Mouse (Mus musculus): ENCODE measurements around the gene Gipr.
"Not testable (repeated sequence)": the region's sequence is repeated elsewhere in the genome, so short reads cannot be mapped to it uniquely, and the experiment has no call there.

The Gipr gene

GRCm38 (mm10) chr7:19178443-19179092 lies 12.6 kb upstream of the Gipr start:
- peak; percentile 72 for DNase-seq (ENCODE audit: low read depth)

- no peak for DNase-seq (ENCODE audit: low read depth)
Observed at GRCm38 (mm10) chr7:19178035-19178434, 12.1 kb upstream of the Gipr start.

- no peak for DNase-seq (ENCODE audit: low read depth)
Observed at GRCm38 (mm10) chr7:19177216-19177615, 11.3 kb upstream of the Gipr start.

- no peak for DNase-seq (ENCODE audit: low read depth)
Observed at GRCm38 (mm10) chr7:19176516-19176947, 10.6 kb upstream of the Gipr start.

DNA sequence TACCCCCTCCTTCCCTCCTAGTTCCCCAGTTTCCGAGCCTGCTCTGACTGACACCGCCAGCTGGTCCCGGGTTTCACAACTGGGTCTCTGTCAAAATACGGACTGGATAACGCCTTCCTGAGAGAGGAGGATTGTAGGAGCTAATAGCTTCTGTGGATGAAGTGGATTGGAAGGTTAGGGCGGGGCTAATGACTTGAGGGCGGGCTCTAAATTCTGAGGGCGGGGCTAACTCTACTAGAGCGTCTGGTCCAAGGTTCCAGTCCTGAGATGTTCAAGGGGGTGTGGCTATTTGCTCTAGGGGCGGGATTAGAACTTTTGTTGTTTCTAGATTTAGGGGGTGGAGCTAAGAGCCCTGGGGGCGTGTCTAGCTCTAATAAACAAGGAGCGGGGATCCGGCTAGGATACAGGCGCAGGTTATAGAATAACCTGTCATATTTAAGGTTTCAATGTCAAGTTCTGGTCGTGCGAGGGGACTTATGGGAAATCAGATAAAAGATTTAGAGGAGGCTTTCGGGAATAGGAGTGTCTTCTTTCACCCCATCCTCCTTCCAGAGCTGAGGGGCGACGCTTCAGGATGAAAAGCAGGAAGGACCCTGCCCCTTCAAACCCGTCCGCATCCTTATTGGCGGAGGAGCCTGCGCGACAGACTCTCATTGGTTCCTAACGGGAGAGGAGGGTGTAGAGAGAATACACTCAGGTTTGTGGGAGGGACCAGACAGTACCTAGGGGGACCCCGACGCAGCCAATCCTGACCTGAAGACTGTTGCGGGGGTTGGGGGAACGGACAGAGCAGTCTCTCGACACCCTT lies 10.0 kb upstream of the Gipr start, which contains the start of gene Eml2:
Eml2 (plus strand) TSS at position 714 of the 808 bp plus-strand sequence.
- DNase-seq (ENCODE audit: low read depth) = peak; percentile 59

- peak; percentile 82 for DNase-seq (ENCODE audit: low read depth)
Observed at GRCm38 (mm10) chr7:19172874-19173273, 6.9 kb upstream of the Gipr start.

DNA sequence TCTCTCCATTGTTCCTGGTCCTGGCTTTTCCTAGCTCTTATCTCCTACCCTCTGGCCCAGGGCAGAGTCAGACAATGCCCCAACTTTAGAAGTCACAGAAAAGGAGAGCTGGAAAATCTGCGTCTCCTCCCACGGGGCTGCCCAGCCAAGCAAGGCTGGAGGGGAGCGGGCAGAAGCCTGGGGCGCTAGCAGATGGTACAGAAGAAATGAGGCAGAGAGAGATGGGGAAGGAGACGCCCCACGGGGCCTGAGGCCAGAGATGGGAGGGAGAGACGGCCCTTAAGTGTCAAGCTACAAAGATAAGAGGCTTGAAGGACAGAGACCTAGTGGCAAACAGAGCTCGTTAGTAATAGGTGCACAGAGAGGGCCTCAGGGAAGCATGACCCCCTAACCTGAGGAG lies 5.9 kb upstream of the Gipr start:
- no peak for DNase-seq (ENCODE audit: low read depth)

DNA sequence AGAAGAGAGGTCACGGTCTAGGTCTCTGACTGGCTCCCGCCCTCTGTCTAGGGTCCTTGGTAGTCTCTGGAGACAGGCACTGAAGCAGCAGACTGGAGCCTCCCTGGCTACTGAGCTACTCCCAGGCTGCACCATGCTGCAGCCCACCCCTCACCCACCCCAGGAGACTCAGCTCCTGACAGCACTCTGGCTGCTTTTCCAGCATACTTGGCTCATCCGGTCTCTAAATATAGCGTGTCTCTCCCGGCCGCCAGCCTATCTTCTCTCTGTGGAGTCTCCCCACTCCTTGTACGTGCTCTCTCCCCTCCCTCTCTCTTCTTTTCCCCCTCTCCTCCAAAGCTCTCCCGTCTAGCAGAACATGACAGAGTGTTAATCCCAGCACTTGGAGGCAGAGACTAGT lies 4.2 kb upstream of the Gipr start:
- no peak for DNase-seq (ENCODE audit: low read depth)

- peak; percentile 66 for DNase-seq (ENCODE audit: low read depth)
Observed at GRCm38 (mm10) chr7:19169506-19169905, 3.6 kb upstream of the Gipr start.

DNA sequence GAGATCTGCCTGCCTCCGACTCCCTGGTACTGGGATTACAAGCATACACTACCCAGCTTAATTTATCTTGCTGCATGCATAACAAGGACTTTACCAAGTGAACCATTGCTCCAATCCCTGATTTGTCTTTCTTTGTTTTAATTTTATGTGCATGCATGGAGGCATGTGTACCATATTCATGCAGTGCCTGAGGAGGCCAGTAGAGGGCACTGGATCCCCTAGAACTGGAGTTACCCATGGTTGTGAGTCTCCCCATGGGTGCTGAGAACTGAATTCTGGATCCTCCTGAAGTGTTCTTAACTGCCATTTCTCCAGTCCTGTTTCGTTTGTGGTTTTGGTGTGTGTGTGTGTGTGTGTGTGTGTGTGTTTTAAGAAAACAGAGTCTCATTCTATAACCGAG lies 1.1 kb upstream of the Gipr start:
- DNase-seq (ENCODE audit: low read depth) = no peak

DNA sequence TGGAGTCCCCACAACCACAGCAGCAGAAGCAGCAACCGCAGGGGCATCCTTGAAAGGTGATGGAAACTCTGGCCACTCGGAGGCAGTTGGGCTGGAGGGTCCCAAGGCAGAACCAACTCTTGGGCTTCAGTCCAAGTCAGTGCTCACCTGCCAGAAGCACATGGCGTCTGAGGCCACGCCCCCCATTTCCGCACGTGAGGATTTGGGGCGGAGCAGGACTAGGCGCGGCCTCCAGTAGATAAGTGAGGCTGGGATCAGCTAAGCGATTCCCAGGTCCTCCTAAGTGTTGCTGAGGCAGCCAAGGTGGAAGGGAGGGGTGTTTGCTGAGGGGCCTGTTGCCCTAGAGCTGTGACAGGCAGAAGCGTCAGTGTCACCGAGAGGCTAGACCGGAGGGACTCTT lies 949 bp downstream of the Gipr start:
- peak; percentile 43 for DNase-seq (ENCODE audit: low read depth)

DNA sequence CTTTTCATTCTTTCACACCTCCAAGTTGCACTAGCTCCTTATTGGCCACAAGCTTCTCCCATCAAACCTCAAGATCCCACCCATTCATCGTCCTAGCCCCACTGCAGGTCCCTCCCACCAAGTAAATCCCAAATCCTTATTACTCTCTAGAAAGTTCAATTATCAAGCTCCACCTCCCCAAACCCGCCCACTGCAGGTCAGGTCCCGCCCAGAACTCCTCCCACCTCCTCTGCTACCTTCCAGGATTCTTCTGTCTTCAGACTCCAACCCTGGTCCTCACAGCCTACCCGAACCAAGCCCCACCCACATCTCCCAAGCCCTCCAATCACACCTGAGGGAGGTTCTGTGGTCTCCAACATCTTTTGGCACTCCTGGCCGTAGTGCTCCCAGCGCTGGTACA lies 1.7 kb downstream of the Gipr start:
- peak; percentile 58 for DNase-seq (ENCODE audit: low read depth)

GRCm38 (mm10) chr7:19163752-19164151 lies 2.2 kb downstream of the Gipr start:
- no peak for DNase-seq (ENCODE audit: low read depth)

DNA sequence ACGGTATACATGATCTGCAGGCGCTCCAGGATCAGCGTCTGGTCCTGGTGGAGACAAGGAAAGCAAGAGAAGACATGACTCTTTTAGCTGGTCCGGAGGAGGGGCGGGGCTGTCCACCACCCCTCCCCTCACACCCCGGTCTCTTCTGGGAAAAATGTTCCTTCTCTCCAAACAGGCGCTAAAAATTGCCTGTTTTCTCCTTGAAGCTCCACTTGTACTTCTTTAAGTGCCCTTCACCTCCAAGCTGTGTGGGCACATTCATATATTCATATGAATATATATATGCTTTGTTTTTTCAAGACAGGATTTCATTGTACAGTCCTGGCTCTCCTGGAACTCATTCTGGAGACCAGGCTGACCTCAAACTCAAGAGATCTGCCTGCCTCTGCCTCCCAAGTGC lies 3.0 kb downstream of the Gipr start:
- DNase-seq (ENCODE audit: low read depth) = no peak

- no peak for DNase-seq (ENCODE audit: low read depth)
Observed at GRCm38 (mm10) chr7:19160115-19160514, 5.8 kb downstream of the Gipr start.

DNA sequence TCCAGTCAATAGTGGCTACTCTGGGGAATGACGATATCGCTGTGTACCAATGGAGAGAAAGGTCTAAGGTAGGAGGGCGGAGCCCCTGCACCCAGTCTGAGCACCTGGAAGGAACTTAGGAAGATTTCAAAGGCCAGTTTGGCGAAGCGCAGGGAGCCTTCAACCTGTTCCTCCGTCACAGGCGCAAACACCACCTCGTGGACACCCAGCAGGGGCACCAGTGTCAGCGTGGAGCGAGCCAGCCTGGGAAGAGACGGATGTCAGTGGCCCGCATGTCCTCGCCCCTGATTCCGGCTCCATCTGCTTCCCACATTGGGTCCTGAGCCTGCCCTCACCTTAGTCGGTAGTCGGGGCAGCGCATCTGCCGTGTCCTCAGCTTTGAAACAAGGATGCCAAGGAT lies 6.5 kb downstream of the Gipr start:
- no peak for DNase-seq (ENCODE audit: low read depth)

DNA sequence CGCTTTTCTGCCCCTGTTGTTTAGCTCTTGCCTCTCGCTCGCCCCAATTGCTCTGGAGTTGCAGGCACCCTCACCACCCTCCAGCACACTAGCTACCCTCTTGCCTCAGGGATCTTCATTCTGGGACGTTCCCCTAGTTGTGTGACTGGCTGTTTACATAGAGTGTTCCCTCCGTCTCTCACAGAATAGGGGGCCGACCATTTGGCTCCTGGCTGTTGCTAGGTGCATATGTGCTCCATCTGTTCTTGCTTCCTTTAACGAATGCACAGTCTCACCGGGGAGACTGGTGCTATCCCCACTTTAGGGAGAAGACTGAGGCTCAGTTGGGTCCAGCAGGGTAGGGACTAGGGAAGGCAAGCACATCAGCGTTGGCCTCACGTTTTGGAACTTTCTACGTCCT lies 7.3 kb downstream of the Gipr start:
- no peak for DNase-seq (ENCODE audit: low read depth)

DNA sequence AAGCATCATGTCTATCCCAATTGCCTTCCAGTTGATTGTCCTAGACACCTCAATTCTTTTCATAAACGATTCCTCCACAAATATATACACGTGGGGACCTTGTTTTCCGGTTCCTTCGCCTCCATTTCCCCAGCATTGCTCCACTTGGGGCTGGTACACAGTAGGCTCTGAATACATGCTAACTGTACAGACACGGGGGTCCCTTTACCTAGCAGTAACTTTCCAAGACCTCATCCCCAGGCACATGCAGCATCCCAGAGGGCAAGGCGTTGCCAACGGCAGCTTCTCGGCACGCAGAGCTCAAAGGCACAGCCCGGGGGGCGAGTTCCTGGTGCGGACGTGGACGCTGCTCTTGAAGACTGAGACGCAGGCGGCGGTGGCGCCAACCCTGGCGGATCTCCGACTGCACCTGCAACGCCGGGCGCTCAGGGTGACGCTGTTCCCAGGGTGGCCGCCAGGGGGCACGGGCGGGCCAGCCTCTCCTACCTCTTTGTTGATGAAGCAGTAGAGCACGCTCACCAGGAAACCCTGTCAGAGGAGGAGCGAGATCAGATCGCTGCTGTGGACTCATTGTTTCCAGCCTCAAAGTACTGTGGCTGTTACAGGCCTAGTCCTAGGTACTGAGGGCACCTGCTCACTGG lies 8.6 kb downstream of the Gipr start:
- peak; percentile 89 for DNase-seq (ENCODE audit: low read depth)

DNA sequence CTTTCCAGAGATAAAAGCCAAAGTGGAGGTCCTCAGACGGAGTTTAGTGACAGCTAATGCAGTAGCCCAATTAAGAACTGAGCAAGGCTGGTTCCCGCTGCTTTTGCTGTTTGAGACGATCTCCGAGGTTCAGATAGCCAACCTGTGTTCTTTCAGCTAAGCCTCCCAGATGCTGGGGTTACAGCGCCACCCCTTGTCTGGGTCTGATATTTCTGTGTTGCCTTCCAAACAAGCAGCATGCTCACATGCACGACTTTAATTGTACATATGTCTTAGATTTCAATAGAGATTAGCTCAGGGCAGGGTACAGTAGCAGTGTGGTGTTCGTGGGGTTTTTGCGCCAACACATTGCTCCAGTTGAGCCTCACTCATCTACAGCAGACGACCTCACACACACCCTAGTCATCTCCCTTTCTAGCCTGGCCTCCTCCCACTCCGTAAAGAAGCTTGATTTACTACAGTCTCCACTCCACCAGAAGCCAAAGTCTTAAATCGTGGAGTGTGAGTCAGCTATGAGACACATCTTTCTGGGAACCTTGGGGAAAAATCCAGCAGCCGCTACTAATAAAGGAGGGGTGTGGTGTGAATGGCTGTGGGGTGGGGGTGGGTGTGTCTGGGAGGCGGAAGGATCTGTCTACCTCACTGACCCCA lies 10.0 kb downstream of the Gipr start:
- DNase-seq (ENCODE audit: low read depth) = peak; percentile 47

- DNase-seq (ENCODE audit: low read depth) = no peak
Observed at GRCm38 (mm10) chr7:19154796-19155195, 11.1 kb downstream of the Gipr start.

GRCm38 (mm10) chr7:19151121-19151520 lies 14.8 kb downstream of the Gipr start:
- not testable (repeated sequence) for DNase-seq (ENCODE audit: low read depth)

- DNase-seq (ENCODE audit: low read depth) = peak; percentile 97
Observed at GRCm38 (mm10) chr7:19149626-19150025, 16.3 kb downstream of the Gipr start, which contains the start of gene Snrpd2. Snrpd2 (plus strand) TSS chr7:19149722.
